Mouse (Mus musculus) cerebellum, adult 2 months (tissue): ENCODE measurements around the gene C2cd2. TPM values are rescaled to one million over a fixed set of nuclear protein-coding genes. Genes with fewer than 3 reads are reported as not detected.

Experiments
- DNase-seq, 2 experiments: peaks; one replicate each; pipeline ENCODE4 v3.0.0; 2021
- H3K27ac ChIP-seq: fragments of 200-500 bp; 2 replicates; pipeline ENCODE4 v1.5.1; 2012; ENCODE audit warnings: low read length, control low read depth, inconsistent platforms; ENCODE audit not compliant: insufficient read depth
- H3K27me3 ChIP-seq: fragments of 200-500 bp; 2 replicates; pipeline ENCODE4 v1.6.1; 2012; ENCODE audit warnings: inconsistent platforms, mild to moderate bottlenecking, low read length, moderate library complexity; ENCODE audit not compliant: control insufficient read depth, insufficient read depth
- H3K4me1 ChIP-seq: fragments of 200-500 bp; 2 replicates; pipeline ENCODE4 v1.6.1; 2011; ENCODE audit warnings: low read length; ENCODE audit not compliant: control insufficient read depth, insufficient read depth
- H3K4me3 ChIP-seq: fragments of 200-500 bp; replicated peaks from 2 replicates; pipeline ENCODE3; 2011; ENCODE audit warnings: mild to moderate bottlenecking, low read depth, low read length, control low read depth; ENCODE audit not compliant: insufficient read depth
- CTCF ChIP-seq: fragments of 200-500 bp; IDR thresholded peaks from 2 replicates; pipeline ENCODE4 v1.5.1; 2011; ENCODE audit warnings: low read depth, mild to moderate bottlenecking, control low read depth, low read length, moderate library complexity, borderline replicate concordance; ENCODE audit not compliant: insufficient read depth
- POLR2A ChIP-seq: fragments of 200-500 bp; IDR thresholded peaks from 2 replicates; pipeline ENCODE4 v1.6.1; 2011; ENCODE audit warnings: low read length, control low read depth, borderline replicate concordance; ENCODE audit not compliant: insufficient read depth
- WGBS: fragments of 180-500 bp; shearing (Covaris S2); methylation state at CpG from one replicate; pipeline ENCODE4 v1.1.7; 2018; 5-methylcytosine and 5-hydroxymethylcytosine counted together
- polyA plus RNA-seq: library from polyadenylated mRNA; depleted of rRNA; stranded (reverse); fragments of >200 nt; gene quantifications from 2 replicates; pipeline ENCODE4 v1.2.3, GENCODE M21; 2012

The C2cd2 gene
- polyA plus RNA-seq, 1 experiment = 17.3 TPM

GRCm38 (mm10) chr16:97848832-97849231 lies 113.6 kb downstream of the C2cd2 start:
- no peaks in the 10 kb centered on the region for H3K27me3 ChIP-seq
- no peak overlapping the region for H3K27ac ChIP-seq
- no peak for DNase-seq
- TF ChIP-seq POLR2A (no peak), CTCF (no peak)
- H3K4me1 ChIP-seq = peaks cover 14% of the 10 kb centered on the region
- WGBS = 73% methylated on average over 6 of the region's 6 CpGs
- H3K4me3 ChIP-seq = no peak overlapping the region

- Histone ChIP-seq H3K27me3 (no peaks in the 10 kb centered on the region), H3K4me3 (no peak overlapping the region), H3K4me1 (peaks cover 12% of the 10 kb centered on the region), H3K27ac (no peak overlapping the region)
- TF ChIP-seq CTCF (no peak), POLR2A (no peak)
- DNase-seq = no peak
- 76% methylated on average over 12 of the region's 12 CpGs for WGBS
These were observed 117.1 kb downstream of the C2cd2 start for GRCm38 (mm10) chr16:97844967-97845937.

GRCm38 (mm10) chr16:97832154-97832553 lies 130.2 kb downstream of the C2cd2 start:
- TF ChIP-seq POLR2A = no peak
- no peak for TF ChIP-seq CTCF
- H3K4me1 ChIP-seq = no peaks in the 10 kb centered on the region
- H3K27me3 ChIP-seq = no peaks in the 10 kb centered on the region
- no peak for DNase-seq
- no peak overlapping the region for H3K4me3 ChIP-seq
- WGBS = 92% methylated on average over 3 of the region's 3 CpGs
- no peak overlapping the region for H3K27ac ChIP-seq

- H3K27me3 ChIP-seq = no peaks in the 10 kb centered on the region
- H3K4me3 ChIP-seq = no peak overlapping the region
- TF ChIP-seq POLR2A (no peak), CTCF (no peak)
- no peaks in the 10 kb centered on the region for H3K4me1 ChIP-seq
- no peak overlapping the region for H3K27ac ChIP-seq
- DNase-seq = no peak
- 100% methylated on average over 1 of the region's 1 CpGs for WGBS
These were observed 134.2 kb downstream of the C2cd2 start for GRCm38 (mm10) chr16:97828207-97828606.

GRCm38 (mm10) chr16:97823311-97824007 lies 138.9 kb downstream of the C2cd2 start:
- WGBS = 96% methylated on average over 6 of the region's 6 CpGs
- DNase-seq = no peak

DNA sequence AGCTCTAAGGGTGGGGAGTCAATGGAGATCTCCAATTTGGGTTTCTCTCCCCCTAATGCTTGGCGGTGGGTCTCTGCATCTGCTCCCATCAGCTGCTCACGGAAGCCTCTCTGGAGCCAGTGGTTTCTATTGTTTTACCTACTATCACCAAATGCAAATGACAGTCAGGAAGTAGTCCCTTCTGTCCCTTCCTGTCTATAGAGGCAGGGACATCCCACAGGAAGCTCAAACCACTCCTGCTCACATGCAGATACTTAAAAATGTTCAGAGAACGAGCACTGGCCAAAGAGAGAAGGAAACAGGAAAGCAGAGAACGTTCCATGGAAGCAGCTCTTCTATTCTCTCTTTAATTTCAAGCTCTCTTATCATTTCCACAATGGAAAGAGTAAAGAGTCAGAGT lies 142.9 kb downstream of the C2cd2 start:
- Histone ChIP-seq H3K27ac (no peak overlapping the region), H3K4me3 (no peak overlapping the region), H3K4me1 (0 out of 2 replicates have a peak, but pooled peaks cover 2% of the 10 kb centered on the region), H3K27me3 (no peaks in the 10 kb centered on the region)
- TF ChIP-seq POLR2A (no peak), CTCF (no peak)
- no peak for DNase-seq
- WGBS = 92% methylated on average over 4 of the region's 4 CpGs

More at GRCm38 (mm10) chr16:97823311-97824007, 138.9 kb downstream of the C2cd2 start:
- Histone ChIP-seq H3K27ac (no peak overlapping the region), H3K4me1 (0 out of 2 replicates have a peak, but pooled peaks cover 2% of the 10 kb centered on the region), H3K4me3 (no peak overlapping the region), H3K27me3 (no peaks in the 10 kb centered on the region)
- TF ChIP-seq POLR2A = no peak
- no peak for TF ChIP-seq CTCF

DNA sequence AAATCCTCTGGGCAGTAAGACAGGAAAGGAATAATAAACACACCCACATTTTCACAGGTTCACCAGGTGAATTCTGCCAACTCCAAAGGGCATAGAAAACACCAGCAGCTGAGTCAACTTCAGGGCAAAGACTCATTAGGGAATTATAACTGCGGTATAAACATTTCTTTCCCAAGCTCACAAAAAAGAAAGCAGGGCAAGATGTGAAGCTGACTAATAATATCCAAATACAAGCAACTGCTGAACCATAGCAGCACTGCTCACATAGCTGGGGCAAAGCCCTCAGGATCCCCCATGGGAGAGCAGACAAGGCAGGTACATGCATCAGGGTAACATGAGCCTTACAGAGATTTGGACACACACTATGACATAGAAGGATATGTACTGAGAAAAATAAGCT lies 145.0 kb downstream of the C2cd2 start:
- TF ChIP-seq CTCF (no peak), POLR2A (no peak)
- H3K4me1 ChIP-seq = peaks cover 3% of the 10 kb centered on the region; the same call in 1 of the 2 replicates
- no peak for DNase-seq
- H3K27ac ChIP-seq = no peak overlapping the region
- no peak overlapping the region for H3K4me3 ChIP-seq
- no peaks in the 10 kb centered on the region for H3K27me3 ChIP-seq
- WGBS = 100% methylated on average over 1 of the region's 1 CpGs

- peaks cover 3% of the 10 kb centered on the region; the same call in 1 of the 2 replicates for H3K4me1 ChIP-seq
- H3K27ac ChIP-seq = no peak overlapping the region
- WGBS = 69% methylated on average over 5 of the region's 5 CpGs
- no peak overlapping the region for H3K4me3 ChIP-seq
- no peak for TF ChIP-seq CTCF
- TF ChIP-seq POLR2A = no peak
- DNase-seq = peak in 1 of 2 experiments; percentile 19
- H3K27me3 ChIP-seq = no peaks in the 10 kb centered on the region
These were observed 147.1 kb downstream of the C2cd2 start for GRCm38 (mm10) chr16:97815269-97815668.
